Mouse (Mus musculus): ENCODE results near the gene Chrnb2.

DNA sequence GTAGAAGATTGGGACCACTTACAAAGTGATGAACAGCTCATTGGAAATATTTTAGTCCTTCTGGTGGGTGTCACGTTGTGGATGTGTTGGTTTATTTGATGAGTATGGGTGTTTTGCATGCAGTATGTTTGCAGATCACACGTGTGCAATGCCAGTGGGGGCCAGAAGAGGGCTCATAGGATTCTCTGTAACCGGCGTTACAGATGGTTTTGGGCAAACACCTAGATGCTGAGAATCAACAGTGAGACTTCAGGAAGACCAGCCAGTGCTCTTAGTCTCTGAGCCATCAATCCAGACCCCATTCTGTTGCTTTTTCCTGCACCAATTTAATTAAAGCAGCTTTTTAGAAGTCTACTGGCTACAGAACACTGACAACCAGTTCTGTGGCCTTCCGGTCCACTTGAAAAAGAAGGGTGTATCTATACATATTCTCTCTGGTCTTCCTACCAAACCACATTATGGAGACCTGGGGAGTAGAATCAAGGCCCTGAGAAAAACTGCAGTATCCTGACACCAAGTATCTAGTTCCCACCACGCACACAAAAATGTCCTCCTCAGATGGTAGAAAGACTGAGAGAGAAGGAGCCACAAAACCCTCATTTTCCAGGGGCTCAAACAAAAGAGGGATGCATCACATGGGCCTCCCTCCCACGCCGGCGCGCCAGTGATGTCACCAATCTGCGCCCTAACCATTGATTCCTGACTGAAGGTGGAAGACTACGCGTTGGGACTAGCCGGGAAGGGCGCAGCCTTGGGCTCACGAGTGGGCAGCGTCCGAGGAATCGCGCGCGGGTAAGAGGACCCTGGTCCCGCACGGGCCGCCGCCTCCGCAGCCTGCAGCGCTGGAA is 49.8 kb downstream of the Chrnb2 start, which contains the start of gene Adar:
- TF ChIP-seq CTCF (IDR thresholded peaks at IDR 0.05; ENCODE audit: control insufficient read depth, insufficient read depth, low read length) (peak; percentile 50), POLR2A (IDR thresholded peaks at IDR 0.05; ENCODE audit: borderline replicate concordance, control insufficient read depth, low read depth, low read length) (no peak)
